Mouse (Mus musculus) forebrain, embryonic 11.5 days (tissue): ENCODE measurements at regions not wholly inside any gene's neighbourhood (a gene's known extent, or its start where the extent isn't known, plus 50 kb on each side); places are given as distances from the start of the nearest gene placed in this dataset.

Experiments
- ATAC-seq: fragments of 200-750 bp; cut with Nextera tagmentation; replicated peaks from 2 replicates; pipeline ENCODE4 v1.8.0; 2017; ENCODE audit warnings: moderate TSS enrichment; ENCODE audit not compliant: low FRiP score
- DNase-seq: peaks from one replicate; pipeline ENCODE4 v3.0.0-alpha.2; 2017; ENCODE audit warnings: low spot score
- H3K27ac ChIP-seq: fragments of 300-500 bp; sonication (generic); 2 replicates; pipeline ENCODE4 v1.5.1; 2014; ENCODE audit warnings: low read depth, low read length
- H3K27me3 ChIP-seq: fragments of 300-500 bp; sonication (generic); 2 replicates; pipeline ENCODE4 v1.6.1; 2014; ENCODE audit warnings: mild to moderate bottlenecking, low read length, mixed read lengths; ENCODE audit not compliant: control insufficient read depth, insufficient read depth
- H3K36me3 ChIP-seq: fragments of 300-500 bp; sonication (generic); 2 replicates; pipeline ENCODE4 v1.6.1; 2014; ENCODE audit warnings: mild to moderate bottlenecking, low read length, moderate library complexity, mixed read lengths; ENCODE audit not compliant: control insufficient read depth, insufficient read depth
- H3K4me1 ChIP-seq: fragments of 300-500 bp; sonication (generic); replicated peaks from 2 replicates; pipeline ENCODE4 v1.6.1; 2014; ENCODE audit warnings: low read length, mixed read lengths; ENCODE audit not compliant: control insufficient read depth, insufficient read depth
- H3K4me2 ChIP-seq: fragments of 300-500 bp; sonication (generic); 2 replicates; pipeline ENCODE4 v1.6.1; 2014; ENCODE audit warnings: low read depth, mild to moderate bottlenecking, low read length, moderate library complexity, mixed read lengths; ENCODE audit not compliant: severe bottlenecking
- H3K4me3 ChIP-seq: fragments of 300-500 bp; sonication (generic); 2 replicates; pipeline ENCODE4 v1.5.1; 2014; ENCODE audit warnings: low read depth, low read length
- H3K9ac ChIP-seq: fragments of 300-500 bp; sonication (generic); 2 replicates; pipeline ENCODE4 v1.6.1; 2014; ENCODE audit warnings: low read length
- H3K9me3 ChIP-seq: fragments of 300-500 bp; sonication (generic); 2 replicates; pipeline ENCODE4 v1.6.1; 2016; ENCODE audit warnings: low read length, mixed read lengths; ENCODE audit not compliant: control insufficient read depth
- WGBS: fragments of 180-500 bp; shearing (Covaris S2); extraction: QIAGEN DNeasy Blood & Tissue Kit; methylation state at CpG from one replicate; pipeline ENCODE4 v1.1.7; 2014; 5-methylcytosine and 5-hydroxymethylcytosine counted together

DNA sequence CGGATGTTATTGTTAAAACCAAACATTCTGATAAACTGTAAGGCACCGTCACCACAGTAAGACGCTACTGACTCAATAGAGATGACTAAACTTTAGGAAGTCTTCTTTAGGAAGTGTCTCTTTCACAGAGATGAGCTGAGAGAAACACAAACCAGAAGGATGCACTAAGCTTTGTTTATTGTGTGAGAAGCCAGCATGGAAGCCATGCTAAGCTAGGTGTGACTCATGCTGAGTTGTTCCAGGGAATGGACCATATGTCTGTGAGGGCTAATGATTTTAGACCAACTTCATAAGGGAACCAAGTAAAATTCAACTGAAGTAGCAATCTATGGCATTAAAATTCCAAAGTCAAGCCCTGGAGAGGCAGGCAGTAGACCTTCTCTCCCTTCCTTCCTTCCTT is 364.2 kb downstream of the Rnf144b start:
- Histone ChIP-seq H3K4me1 (no peaks in the 10 kb centered on the region), H3K36me3 (no peaks in the 10 kb centered on the region), H3K9me3 (no peaks in the 10 kb centered on the region), H3K4me3 (no peak overlapping the region), H3K4me2 (no peak overlapping the region), H3K27ac (no peak overlapping the region), H3K9ac (no peak overlapping the region), H3K27me3 (no peaks in the 10 kb centered on the region)
- DNase-seq: no peak
- no peak for ATAC-seq
- 92% methylated on average over 3 of the region's 3 CpGs for WGBS

GRCm38 (mm10) chr13:47505380-47505955 is 383.0 kb downstream of the Rnf144b start:
- ATAC-seq (no peak), DNase-seq (no peak)
- Histone ChIP-seq H3K27ac (no peak overlapping the region), H3K27me3 (no peaks in the 10 kb centered on the region), H3K4me1 (no peaks in the 10 kb centered on the region), H3K9me3 (no peaks in the 10 kb centered on the region), H3K4me3 (no peak overlapping the region), H3K4me2 (no peak overlapping the region), H3K36me3 (no peaks in the 10 kb centered on the region), H3K9ac (no peak overlapping the region)
- WGBS: 86% methylated on average over 15 of the region's 15 CpGs

GRCm38 (mm10) chr13:47532935-47533334 is 410.5 kb downstream of the Rnf144b start:
- no peak overlapping the region for H3K27ac ChIP-seq
- no peak for DNase-seq
- H3K4me3 ChIP-seq: no peak overlapping the region
- H3K27me3 ChIP-seq: no peaks in the 10 kb centered on the region
- 100% methylated on average over 1 of the region's 1 CpGs for WGBS
- H3K36me3 ChIP-seq: no peaks in the 10 kb centered on the region
- H3K4me1 ChIP-seq: no peaks in the 10 kb centered on the region
- no peak overlapping the region for H3K9ac ChIP-seq
- no peak overlapping the region for H3K4me2 ChIP-seq
- ATAC-seq: no peak
- H3K9me3 ChIP-seq: no peaks in the 10 kb centered on the region

DNA sequence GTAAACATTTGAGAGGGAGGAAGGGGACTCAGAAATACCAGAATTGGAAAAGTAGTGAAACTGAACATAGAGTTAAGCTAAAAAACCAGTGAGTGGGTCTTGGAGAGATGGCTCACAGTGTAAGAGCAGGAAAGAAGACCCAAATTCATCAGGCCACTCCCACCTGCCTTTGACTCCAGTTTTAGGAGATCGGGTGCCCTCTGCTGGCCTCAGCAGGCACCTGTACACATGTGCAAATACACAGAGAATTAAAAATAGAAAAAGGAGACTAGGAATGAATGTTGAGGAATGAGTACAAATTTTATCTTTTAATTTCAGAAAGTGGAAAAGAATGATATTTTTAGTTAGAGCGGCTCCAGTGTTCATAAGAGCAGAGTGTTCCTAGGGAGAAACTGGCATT is 414.7 kb downstream of the Rnf144b start:
- H3K9me3 ChIP-seq: no peaks in the 10 kb centered on the region
- H3K9ac ChIP-seq: no peak overlapping the region
- no peak for DNase-seq
- no peaks in the 10 kb centered on the region for H3K27me3 ChIP-seq
- 95% methylated on average over 2 of the region's 2 CpGs for WGBS
- H3K4me3 ChIP-seq: no peak overlapping the region
- no peak overlapping the region for H3K27ac ChIP-seq
- H3K4me1 ChIP-seq: no peaks in the 10 kb centered on the region
- no peaks in the 10 kb centered on the region for H3K36me3 ChIP-seq
- no peak overlapping the region for H3K4me2 ChIP-seq
- no peak for ATAC-seq

- 30% methylated on average over 6 of the region's 6 CpGs for WGBS
- ATAC-seq: no peak
- Histone ChIP-seq H3K4me3 (no peak overlapping the region), H3K4me2 (no peak overlapping the region), H3K9ac (peak overlapping the region; percentile 9; the same call in 1 of the 2 replicates), H3K4me1 (peaks cover 2% of the 10 kb centered on the region; the same call in 1 of the 2 replicates), H3K36me3 (no peaks in the 10 kb centered on the region), H3K27ac (no peak overlapping the region), H3K27me3 (no peaks in the 10 kb centered on the region), H3K9me3 (no peaks in the 10 kb centered on the region)
- DNase-seq: no peak
These were observed 427.2 kb downstream of the Rnf144b start for GRCm38 (mm10) chr13:47549626-47550025.

GRCm38 (mm10) chr13:47552251-47552650 is 429.8 kb downstream of the Rnf144b start:
- DNase-seq (no peak), ATAC-seq (no peak)
- Histone ChIP-seq H3K4me1 (peaks cover 2% of the 10 kb centered on the region; the same call in 1 of the 2 replicates), H3K9ac (no peak overlapping the region), H3K27ac (no peak overlapping the region), H3K4me3 (no peak overlapping the region), H3K27me3 (no peaks in the 10 kb centered on the region), H3K4me2 (no peak overlapping the region), H3K36me3 (no peaks in the 10 kb centered on the region), H3K9me3 (no peaks in the 10 kb centered on the region)
- 93% methylated on average over 3 of the region's 3 CpGs for WGBS

DNA sequence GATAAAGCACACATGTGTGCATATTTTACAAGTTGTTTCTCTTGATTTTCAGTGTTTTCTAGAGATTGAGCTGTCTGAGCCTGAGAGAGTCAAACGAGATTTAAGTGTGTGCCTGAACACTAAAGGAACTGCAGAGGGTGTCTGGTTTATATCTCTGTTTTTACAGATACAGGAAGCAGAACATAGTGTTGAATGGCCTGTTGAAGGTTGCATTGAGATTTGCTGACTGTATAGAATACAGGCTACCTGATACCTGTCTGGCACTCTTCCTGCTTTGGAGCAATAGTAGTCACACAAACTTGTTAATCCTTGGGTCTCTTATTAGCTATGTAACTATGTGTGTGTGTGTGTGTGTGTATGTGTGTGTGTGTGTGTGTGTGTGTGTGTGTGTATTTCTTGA is 431.7 kb downstream of the Rnf144b start:
- no peaks in the 10 kb centered on the region for H3K27me3 ChIP-seq
- H3K4me3 ChIP-seq: no peak overlapping the region
- H3K9ac ChIP-seq: no peak overlapping the region
- H3K4me1 ChIP-seq: peaks cover 2% of the 10 kb centered on the region; the same call in 1 of the 2 replicates
- WGBS: 81% methylated on average over 1 of the region's 1 CpGs
- no peak overlapping the region for H3K27ac ChIP-seq
- ATAC-seq (no peak), DNase-seq (no peak)
- no peak overlapping the region for H3K4me2 ChIP-seq
- H3K9me3 ChIP-seq: no peaks in the 10 kb centered on the region
- no peaks in the 10 kb centered on the region for H3K36me3 ChIP-seq

DNA sequence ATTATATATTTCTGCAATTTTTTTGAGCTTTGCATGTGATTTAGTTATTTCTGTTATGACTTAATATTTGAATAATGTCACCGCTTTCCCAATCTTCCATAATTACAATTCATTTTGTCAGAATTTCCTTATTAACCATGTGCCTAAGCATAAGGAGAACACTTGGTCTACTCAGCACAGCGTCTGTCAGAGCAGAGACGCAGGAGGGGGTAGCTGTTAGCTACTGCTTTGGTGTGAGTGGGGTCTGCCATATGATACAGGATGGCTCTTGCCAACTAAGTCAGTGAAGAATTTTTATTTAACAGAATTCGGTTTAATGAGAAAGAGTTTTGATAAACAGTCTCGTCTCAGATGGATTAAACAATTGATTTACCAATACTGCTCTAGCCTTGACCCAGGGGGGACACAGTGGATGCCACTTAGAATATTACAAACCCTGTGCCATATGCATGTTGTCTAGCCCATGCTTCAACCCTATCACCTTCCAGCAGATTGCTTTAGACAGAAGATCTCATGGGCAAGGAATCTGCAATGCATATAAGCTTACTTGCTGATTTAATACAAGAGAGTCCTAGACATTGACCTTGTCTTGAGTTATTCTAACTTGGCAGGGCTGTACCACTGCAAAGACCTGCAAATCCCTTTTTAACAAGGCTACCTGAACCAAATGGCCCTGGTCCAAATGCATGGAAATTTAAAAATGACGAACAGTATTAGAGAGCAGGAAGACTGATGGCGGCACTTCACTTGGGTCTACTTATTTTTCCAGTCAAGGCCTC is 434.9 kb downstream of the Rnf144b start:
- H3K4me3 ChIP-seq: no peak overlapping the region

DNA sequence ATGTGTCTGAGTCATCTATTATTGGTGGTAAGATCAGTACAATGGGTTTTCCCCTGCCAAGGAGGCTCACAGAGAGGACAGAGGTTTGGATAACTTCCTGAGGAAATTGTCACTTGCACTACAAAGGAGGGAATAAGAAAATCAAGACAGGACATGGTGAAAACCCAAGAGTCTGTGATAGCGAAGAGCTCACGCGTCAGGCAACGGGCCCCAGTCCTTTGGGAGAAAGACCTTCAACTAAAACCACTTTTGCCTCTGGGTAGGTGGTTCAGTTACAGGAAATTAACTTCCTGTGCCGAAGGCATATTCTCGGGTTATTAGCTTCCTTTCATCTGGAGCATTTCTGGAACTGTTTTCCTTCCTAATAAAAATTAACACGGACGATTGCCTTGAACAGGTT is 440.4 kb downstream of the Rnf144b start:
- Histone ChIP-seq H3K4me3 (no peak overlapping the region), H3K4me1 (no peaks in the 10 kb centered on the region), H3K4me2 (no peak overlapping the region), H3K9ac (no peak overlapping the region), H3K27ac (no peak overlapping the region), H3K36me3 (no peaks in the 10 kb centered on the region), H3K9me3 (no peaks in the 10 kb centered on the region), H3K27me3 (no peaks in the 10 kb centered on the region)
- 78% methylated on average over 8 of the region's 8 CpGs for WGBS
- DNase-seq (no peak), ATAC-seq (no peak)

More for the DNA sequence above, 434.9 kb downstream of the Rnf144b start:
- Histone ChIP-seq H3K36me3 (no peaks in the 10 kb centered on the region), H3K4me1 (no peaks in the 10 kb centered on the region), H3K27ac (no peak overlapping the region), H3K27me3 (no peaks in the 10 kb centered on the region), H3K9ac (no peak overlapping the region), H3K9me3 (no peaks in the 10 kb centered on the region), H3K4me2 (no peak overlapping the region)
- ATAC-seq: no peak
- 92% methylated on average over 7 of the region's 7 CpGs for WGBS
- no peak for DNase-seq
